Mouse (Mus musculus) heart, embryonic 14.5 days (tissue): Measurements from ENCODE around the gene Spg20. TPM values are rescaled to one million over a fixed set of nuclear protein-coding genes. Genes with fewer than 3 reads are reported as not detected.
A peak's percentile ranks its signal among the peaks of the same experiment; 100 is the strongest.

Experiments used
- ATAC-seq: fragments of 200-750 bp; cut with Nextera tagmentation; 2 replicates; pipeline ENCODE4 v1.8.0; 2017; ENCODE audit warnings: low read depth, moderate TSS enrichment; ENCODE audit not compliant: insufficient number of reproducible peaks, insufficient read depth, low FRiP score
- H3K27ac ChIP-seq, 2 experiments: fragments of 200-500 bp in 1 of 2; fragments of 300-500 bp in 1 of 2; sonication (generic) in 1 of 2; replicated peaks in 1 of 2; 2 replicates each; pipeline ENCODE4 v1.5.1; 2012 to 2014; ENCODE audit warnings: low read depth in 2 of 2, low read length in 2 of 2, control low read depth in 1 of 2, mild to moderate bottlenecking in 1 of 2, mixed read lengths in 1 of 2; ENCODE audit not compliant: control insufficient read depth in 1 of 2, insufficient read depth in 1 of 2
- H3K27me3 ChIP-seq: fragments of 300-500 bp; sonication (generic); 2 replicates; pipeline ENCODE4 v1.6.1; 2014; ENCODE audit warnings: mild to moderate bottlenecking, low read length, control low read depth; ENCODE audit not compliant: control insufficient read depth, insufficient read depth
- H3K36me3 ChIP-seq: fragments of 300-500 bp; sonication (generic); 2 replicates; pipeline ENCODE4 v1.6.1; 2014; ENCODE audit warnings: mild to moderate bottlenecking, control low read depth, low read length, mixed read lengths; ENCODE audit not compliant: control insufficient read depth, insufficient read depth
- H3K4me1 ChIP-seq, 2 experiments: fragments of 200-500 bp in 1 of 2; fragments of 300-500 bp in 1 of 2; sonication (generic) in 1 of 2; 2 replicates each; pipeline ENCODE4 v1.6.1; 2012 to 2014; ENCODE audit warnings: low read length in 2 of 2, control low read depth in 1 of 2, mixed read lengths in 1 of 2; ENCODE audit not compliant: control insufficient read depth in 2 of 2, insufficient read depth in 2 of 2
- H3K4me2 ChIP-seq: fragments of 300-500 bp; sonication (generic); 2 replicates; pipeline ENCODE4 v1.6.1; 2014; ENCODE audit warnings: mild to moderate bottlenecking, low read length
- H3K4me3 ChIP-seq, 2 experiments: fragments of 200-500 bp in 1 of 2; fragments of 300-500 bp in 1 of 2; sonication (generic) in 1 of 2; 2 replicates each; pipeline ENCODE4 v1.5.1; 2012 to 2014; ENCODE audit warnings: low read length in 2 of 2, mild to moderate bottlenecking in 2 of 2, control low read depth in 1 of 2, low read depth in 1 of 2, moderate library complexity in 1 of 2; ENCODE audit not compliant: control insufficient read depth in 1 of 2, insufficient read depth in 1 of 2
- H3K9ac ChIP-seq: fragments of 300-500 bp; sonication (generic); 2 replicates; pipeline ENCODE4 v1.6.1; 2014; ENCODE audit warnings: mild to moderate bottlenecking, low read length
- H3K9me3 ChIP-seq: fragments of 300-500 bp; sonication (generic); 2 replicates; pipeline ENCODE4 v1.6.1; 2016; ENCODE audit warnings: low read length, control low read depth; ENCODE audit not compliant: control insufficient read depth
- WGBS: fragments of 180-500 bp; shearing (Covaris S2); extraction: QIAGEN DNeasy Blood & Tissue Kit; methylation state at CpG from one replicate; pipeline ENCODE4 v1.1.7; 2014; 5-methylcytosine and 5-hydroxymethylcytosine counted together
- polyA plus RNA-seq: library from polyadenylated mRNA; unstranded; fragments of >200 nt; fragmentation: Nextera tagmentation; extraction: Ambion mirVana; gene quantifications from 2 replicates; pipeline ENCODE4 v1.2.1, GENCODE M21; 2014

Spg20 gene
- polyA plus RNA-seq, 1 experiment from 2014 or later: 35.1 TPM

GRCm38 (mm10) chr3:55098014-55098413 lies 13.9 kb upstream of the Spg20 start:
- no peak for ATAC-seq
- H3K4me3 ChIP-seq: no peak overlapping the region
- no peak overlapping the region for H3K27ac ChIP-seq
- 53% methylated on average over 2 of the region's 2 CpGs for WGBS
- peaks cover 4 to 6% of the 10 kb centered on the region in 2 experiments; a peak in 2 of 4 replicates for H3K4me1 ChIP-seq
- H3K4me2 ChIP-seq: no peak overlapping the region
- H3K36me3 ChIP-seq: no peaks in the 10 kb centered on the region
- H3K27me3 ChIP-seq: no peaks in the 10 kb centered on the region
- no peak overlapping the region for H3K9ac ChIP-seq
- H3K9me3 ChIP-seq: no peaks in the 10 kb centered on the region

- Histone ChIP-seq H3K4me2 (no peak overlapping the region), H3K9ac (no peak overlapping the region), H3K4me3 (no peak overlapping the region), H3K4me1 (peaks cover 4 to 6% of the 10 kb centered on the region in 2 experiments; a peak in 2 of 4 replicates), H3K36me3 (no peaks in the 10 kb centered on the region), H3K27me3 (no peaks in the 10 kb centered on the region), H3K9me3 (no peaks in the 10 kb centered on the region), H3K27ac (no peak overlapping the region)
- WGBS: 66% methylated on average over 11 of the region's 11 CpGs
- no peak for ATAC-seq
These were observed 12.9 kb upstream of the Spg20 start for GRCm38 (mm10) chr3:55098990-55099389.

GRCm38 (mm10) chr3:55101092-55101491 lies 10.8 kb upstream of the Spg20 start:
- Histone ChIP-seq H3K4me2 (no peak overlapping the region), H3K9me3 (no peaks in the 10 kb centered on the region), H3K27ac (no peak overlapping the region), H3K4me3 (no peak overlapping the region), H3K27me3 (no peaks in the 10 kb centered on the region), H3K36me3 (no peaks in the 10 kb centered on the region), H3K4me1 (peaks cover 9 to 11% of the 10 kb centered on the region in 2 experiments; a peak in 3 of 4 replicates), H3K9ac (no peak overlapping the region)
- no peak for ATAC-seq

- Histone ChIP-seq H3K9ac (no peak overlapping the region), H3K27me3 (no peaks in the 10 kb centered on the region), H3K4me1 (peaks cover 5% of the 10 kb centered on the region in 2 experiments; a peak in 3 of 4 replicates), H3K4me2 (no peak overlapping the region), H3K27ac (peak overlapping the region in 1 of 2 experiments; percentile 27; a peak in 1 of 4 replicates), H3K9me3 (no peaks in the 10 kb centered on the region), H3K36me3 (no peaks in the 10 kb centered on the region), H3K4me3 (no peak overlapping the region)
- WGBS: 46% methylated on average over 14 of the region's 14 CpGs
- no peak for ATAC-seq
These were observed 6.4 kb upstream of the Spg20 start for GRCm38 (mm10) chr3:55105372-55106023.

GRCm38 (mm10) chr3:55106051-55106450 lies 5.9 kb upstream of the Spg20 start:
- ATAC-seq: no peak
- H3K9ac ChIP-seq: no peak overlapping the region
- H3K9me3 ChIP-seq: no peaks in the 10 kb centered on the region
- no peaks in the 10 kb centered on the region for H3K36me3 ChIP-seq
- no peak overlapping the region for H3K4me3 ChIP-seq
- 83% methylated on average over 17 of the region's 17 CpGs for WGBS
- H3K27ac ChIP-seq: no peak overlapping the region
- peaks cover 5% of the 10 kb centered on the region in 2 experiments; a peak in 3 of 4 replicates for H3K4me1 ChIP-seq
- no peaks in the 10 kb centered on the region for H3K27me3 ChIP-seq
- no peak overlapping the region for H3K4me2 ChIP-seq

- no peak overlapping the region for H3K4me3 ChIP-seq
- no peaks in the 10 kb centered on the region for H3K9me3 ChIP-seq
- no peaks in the 10 kb centered on the region for H3K27me3 ChIP-seq
- H3K4me2 ChIP-seq: no peak overlapping the region
- no peaks in the 10 kb centered on the region for H3K36me3 ChIP-seq
- peaks cover 5 to 10% of the 10 kb centered on the region in 2 experiments for H3K4me1 ChIP-seq
- WGBS: 80% methylated on average over 4 of the region's 4 CpGs
- no peak overlapping the region for H3K9ac ChIP-seq
- no peak overlapping the region for H3K27ac ChIP-seq
- ATAC-seq: no peak
These were observed 2.8 kb upstream of the Spg20 start for GRCm38 (mm10) chr3:55109097-55109496.

GRCm38 (mm10) chr3:55112710-55113415 lies 955 bp downstream of the Spg20 start:
- Histone ChIP-seq H3K27me3 (no peaks in the 10 kb centered on the region), H3K4me3 (peak overlapping the region; percentile 85 to 92), H3K27ac (peak overlapping the region; percentile 89 to 95), H3K36me3 (peaks cover 13% of the 10 kb centered on the region), H3K9me3 (no peaks in the 10 kb centered on the region), H3K4me1 (peaks cover 9 to 27% of the 10 kb centered on the region in 2 experiments), H3K9ac (peak overlapping the region; percentile 96), H3K4me2 (peak overlapping the region; percentile 62)
- no peak for ATAC-seq
- WGBS: 42% methylated on average over 16 of the region's 16 CpGs
